Mouse (Mus musculus) embryonic fibroblast, embryonic 13.5 days (primary cell): Measurements from ENCODE around the gene Trib3.

ENCODE experiments used
- CTCF ChIP-seq: IDR thresholded peaks from 2 replicates; pipeline ENCODE4 v1.5.1; 2011; ENCODE audit warnings: mild to moderate bottlenecking, control low read depth, low read length, moderate library complexity, borderline replicate concordance; ENCODE audit not compliant: insufficient read depth
- POLR2A ChIP-seq: IDR thresholded peaks from 2 replicates; pipeline ENCODE4 v1.6.1; 2011; ENCODE audit warnings: low read depth, mild to moderate bottlenecking, control low read depth, low read length, moderate library complexity

GRCm38 (mm10) chr2:152293727-152294475 lies 49.9 kb downstream of the Trib3 start, which contains the start of gene Tbc1d20:
- no peak for TF ChIP-seq CTCF
- peak; percentile 89 for TF ChIP-seq POLR2A
